In genomic region chr7:82174571-82175326, GRCm38 (mm10) we compare ENCODE assay signal across 8 mouse cellular contexts. TPM values are rescaled to one million over a fixed set of nuclear protein-coding genes. Genes with fewer than 3 reads are reported as not detected.
A peak's percentile ranks its signal among the peaks of the same experiment; 100 is the strongest.
DNase-seq lines count a peak whose midpoint lies in the region; ATAC-seq and TF ChIP-seq lines count a peak whose summit lies in the region.

No protein-coding gene starts in this region.

- H3K36me3 ChIP-seq in hindbrain, embryonic 12.5 days = no peaks in the 10 kb centered on the region
- no peaks in the 10 kb centered on the region for H3K36me3 ChIP-seq in lung, embryonic 14.5 days (ENCODE audit: insufficient read depth)

- H3K27me3 ChIP-seq in hindbrain, embryonic 12.5 days = 0 out of 2 replicates have a peak, but pooled peaks cover 3% of the 10 kb centered on the region
- peaks cover 6% of the 10 kb centered on the region; the same call in 1 of the 2 replicates for H3K27me3 ChIP-seq in lung, embryonic 14.5 days (ENCODE audit: insufficient read depth, low read length)

- H3K9ac ChIP-seq in hindbrain, embryonic 12.5 days = peak overlapping the region; percentile 74
- peak overlapping the region; percentile 52 for H3K9ac ChIP-seq in lung, embryonic 14.5 days

- peak overlapping the region; percentile 78 for H3K4me2 ChIP-seq in hindbrain, embryonic 12.5 days (replicated peaks)
- peak overlapping the region; percentile 99 for H3K4me2 ChIP-seq in lung, embryonic 14.5 days

- H3K9me3 ChIP-seq in hindbrain, embryonic 12.5 days (replicated peaks) = no peaks in the 10 kb centered on the region; the same call in 1 of the 2 replicates
- H3K9me3 ChIP-seq in lung, embryonic 14.5 days (ENCODE audit: low read depth, low read length) = no peaks in the 10 kb centered on the region

- ATAC-seq in hindbrain, embryonic 12.5 days (ENCODE audit: low FRiP score) = peak; percentile 98
- peak; percentile 99 for ATAC-seq in lung, embryonic 14.5 days (ENCODE audit: insufficient read depth)

- H3K4me3 ChIP-seq in hindbrain, embryonic 12.5 days = peak overlapping the region; percentile 74
- peak overlapping the region; percentile 62 for H3K4me3 ChIP-seq in lung, embryonic 14.5 days (ENCODE audit: low read depth, low read length)

- under 1% methylated on average over 71 of the region's 72 CpGs for WGBS in hindbrain, embryonic 12.5 days
- under 1% methylated on average over 61 of the region's 72 CpGs for WGBS in lung, embryonic 14.5 days

- no peak for TF ChIP-seq CTCF in lung, embryonic 14.5 days (IDR thresholded peaks at IDR 0.05; ENCODE audit: low read depth)

- DNase-seq in T-cell, adult 2 months (ENCODE audit: low spot score) = peak; percentile 6
- peak; percentile 91 to 93 for DNase-seq in cerebellum, postnatal 10 days
- peak; percentile 84 to 86 for DNase-seq in frontal cortex, postnatal 14 days (ENCODE audit: low spot score in 2 of 2)
- DNase-seq in layer of hippocampus, adult 9-10 months (ENCODE audit: low spot score) = peak; percentile 62
- DNase-seq in lung, embryonic 14.5 days = peak; percentile 92
- peak; percentile 55 for DNase-seq in ovary, postnatal 10 days (ENCODE audit: low spot score)
- DNase-seq in thymus, postnatal 36 days = peak; percentile 57 to 73

- peaks cover 2% of the 10 kb centered on the region; the same call in 1 of the 2 replicates for H3K4me1 ChIP-seq in hindbrain, embryonic 12.5 days
- H3K4me1 ChIP-seq in lung, embryonic 14.5 days (ENCODE audit: insufficient read depth) = no peaks in the 10 kb centered on the region

- peak overlapping the region; percentile 60 for H3K27ac ChIP-seq in hindbrain, embryonic 12.5 days
- no peak overlapping the region for H3K27ac ChIP-seq in lung, embryonic 14.5 days (ENCODE audit: low read depth)

RNA-seq across cellular contexts. Expression of gene Sh3gl3, which starts 1.1 kb away (rescaled TPM):
- polyA plus RNA-seq in hindbrain, embryonic 12.5 days (2016; fragmentation: Nextera tagmentation; extraction: Ambion mirVana) = 26.7 and 33.3 TPM in 2 replicates
- polyA plus RNA-seq in lung, embryonic 14.5 days (2014; fragmentation: Nextera tagmentation; extraction: Ambion mirVana) = 3.6 and 3.9 TPM in 2 replicates

Comparison
In these comparisons a context has a peak if more than half of its experiments do, and no peak if none do; other contexts are left out.
1. DNase-seq: peak in every context shown above with its lines; median percentile 92 in cerebellum, postnatal 10 days; 92 in lung, embryonic 14.5 days; 85 in frontal cortex, postnatal 14 days; 65 in thymus, postnatal 36 days; 62 in layer of hippocampus, adult 9-10 months; 55 in ovary, postnatal 10 days; 6 in T-cell, adult 2 months.